Mouse (Mus musculus) myocyte (in vitro differentiated cells): ENCODE data around the gene Capn9.

ENCODE experiments used
- CEBPB ChIP-seq: IDR thresholded peaks from 2 replicates; pipeline ENCODE4 v1.6.1; 2011; ENCODE audit warnings: mild to moderate bottlenecking, moderate library complexity; ENCODE audit not compliant: poor library complexity, insufficient read depth, severe bottlenecking
- MAX ChIP-seq: IDR thresholded peaks from one replicate; pipeline ENCODE4 v1.6.1; 2011; ENCODE audit warnings: low read depth, mild to moderate bottlenecking, control low read depth
- POLR2A ChIP-seq: IDR thresholded peaks from one replicate; pipeline ENCODE4 v1.6.1; 2011; ENCODE audit warnings: low read depth, mild to moderate bottlenecking, control low read depth, moderate library complexity; ENCODE audit not compliant: insufficient read length
- POLR2AphosphoS2 ChIP-seq: IDR thresholded peaks from one replicate; pipeline ENCODE4 v1.6.1; 2011; ENCODE audit warnings: low read depth, control low read depth; ENCODE audit not compliant: insufficient read length
- REST ChIP-seq: IDR thresholded peaks from one replicate; pipeline ENCODE4 v1.6.1; 2011; ENCODE audit warnings: mild to moderate bottlenecking, control low read depth, moderate library complexity; ENCODE audit not compliant: insufficient read depth, insufficient read length
- TCF12 ChIP-seq: IDR thresholded peaks from one replicate; pipeline ENCODE4 v1.6.1; 2011; ENCODE audit warnings: mild to moderate bottlenecking, control low read depth; ENCODE audit not compliant: poor library complexity, insufficient read depth, severe bottlenecking
- USF1 ChIP-seq: IDR thresholded peaks from one replicate; pipeline ENCODE4 v1.6.1; 2011; ENCODE audit warnings: low read depth, mild to moderate bottlenecking, control low read depth, moderate library complexity

- TF ChIP-seq TCF12: no peak
- TF ChIP-seq MAX: no peak
- TF ChIP-seq POLR2A: no peak
- no peak for TF ChIP-seq REST
- TF ChIP-seq CEBPB: no peak
- no peak for TF ChIP-seq POLR2AphosphoS2
- TF ChIP-seq USF1: no peak
Observed at GRCm38 (mm10) chr8:124530076-124530475, 45.8 kb upstream of the Capn9 start.
